Mouse (Mus musculus) limb, embryonic 14.5 days (tissue): ENCODE data around the gene Oprm1. TPM values are rescaled to one million over a fixed set of nuclear protein-coding genes. Genes with fewer than 3 reads are reported as not detected.
"Not testable (repeated sequence)": the region's sequence is repeated elsewhere in the genome, so short reads cannot be mapped to it uniquely, and the experiment has no call there.

Source experiments
- ATAC-seq: fragments of 200-750 bp; cut with Nextera tagmentation; 2 replicates; pipeline ENCODE4 v1.8.0; 2017; ENCODE audit warnings: low read depth, moderate number of reproducible peaks, moderate TSS enrichment; ENCODE audit not compliant: low FRiP score
- DNase-seq: peaks from one replicate; pipeline ENCODE4 v3.0.0-alpha.2; 2015; ENCODE audit warnings: low spot score
- H3K27ac ChIP-seq: fragments of 300-500 bp; sonication (generic); replicated peaks from 2 replicates; pipeline ENCODE4 v1.5.1; 2014; ENCODE audit warnings: low read depth, mild to moderate bottlenecking, low read length, moderate library complexity, mixed read lengths
- H3K27me3 ChIP-seq: fragments of 300-500 bp; sonication (generic); 2 replicates; pipeline ENCODE4 v1.6.1; 2014; ENCODE audit warnings: low read length, mixed read lengths; ENCODE audit not compliant: control insufficient read depth, insufficient read depth
- H3K36me3 ChIP-seq: fragments of 300-500 bp; sonication (generic); 2 replicates; pipeline ENCODE4 v1.6.1; 2014; ENCODE audit warnings: mild to moderate bottlenecking, low read length, moderate library complexity, mixed read lengths; ENCODE audit not compliant: control insufficient read depth, insufficient read depth
- H3K4me1 ChIP-seq: fragments of 300-500 bp; sonication (generic); 2 replicates; pipeline ENCODE4 v1.6.1; 2014; ENCODE audit warnings: antibody characterized with exemption, low read length, mixed read lengths; ENCODE audit not compliant: control insufficient read depth, insufficient read depth
- H3K4me2 ChIP-seq: fragments of 300-500 bp; sonication (generic); replicated peaks from 2 replicates; pipeline ENCODE4 v1.6.1; 2014; ENCODE audit warnings: low read depth, mild to moderate bottlenecking, low read length, moderate library complexity; ENCODE audit not compliant: severe bottlenecking
- H3K4me3 ChIP-seq: fragments of 300-500 bp; sonication (generic); replicated peaks from 2 replicates; pipeline ENCODE4 v1.5.1; 2014; ENCODE audit warnings: low read length
- H3K9ac ChIP-seq: fragments of 300-500 bp; sonication (generic); 2 replicates; pipeline ENCODE4 v1.6.1; 2014; ENCODE audit warnings: mild to moderate bottlenecking, low read depth, low read length, moderate library complexity; ENCODE audit not compliant: severe bottlenecking
- H3K9me3 ChIP-seq: fragments of 300-500 bp; sonication (generic); 2 replicates; pipeline ENCODE4 v1.6.1; 2016; ENCODE audit warnings: low read length; ENCODE audit not compliant: control insufficient read depth
- POLR2A ChIP-seq: fragments of 200-500 bp; IDR thresholded peaks from 2 replicates; pipeline ENCODE4 v1.8.0; 2012; ENCODE audit warnings: inconsistent platforms, mild to moderate bottlenecking, moderate library complexity, borderline replicate concordance; ENCODE audit not compliant: insufficient read depth, insufficient read length; ENCODE audit errors: extremely low read depth
- WGBS: fragments of 180-500 bp; shearing (Covaris S2); extraction: QIAGEN DNeasy Blood & Tissue Kit; methylation state at CpG from one replicate; pipeline ENCODE4 v1.1.7; 2014; 5-methylcytosine and 5-hydroxymethylcytosine counted together
- polyA plus RNA-seq, 2 experiments: library from polyadenylated mRNA; depleted of rRNA in 1 of 2; stranded (reverse) in 1 of 2; unstranded in 1 of 2; fragments of >200 nt; fragmentation: Nextera tagmentation in 1 of 2; extraction: Ambion mirVana in 1 of 2; gene quantifications; 2 replicates each; pipeline versions ENCODE4 v1.2.1 to v1.2.3; 2012 to 2014

Oprm1 gene
- polyA plus RNA-seq, 2 experiments: not detected

DNA sequence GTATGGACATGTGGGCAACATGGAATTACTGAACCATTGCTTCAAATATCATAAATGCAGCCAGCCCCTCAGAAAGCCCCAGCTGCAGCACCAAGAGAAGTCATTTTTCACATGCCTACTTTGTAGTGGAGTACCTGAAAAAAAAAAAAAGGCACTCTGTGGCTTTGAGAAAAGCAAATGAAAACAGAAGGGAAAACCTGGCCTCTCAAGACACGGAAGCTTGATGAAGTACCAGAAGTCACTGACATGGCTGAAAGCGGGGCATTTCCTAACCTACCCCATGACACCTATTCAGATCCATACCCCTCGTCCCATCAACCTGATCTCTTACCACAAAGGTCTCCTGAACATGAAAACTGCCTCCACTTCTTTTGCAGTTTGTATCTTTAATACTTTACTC lies 238.6 kb downstream of the Oprm1 start:
- Histone ChIP-seq H3K9me3 (no peaks in the 10 kb centered on the region), H3K4me3 (no peak overlapping the region), H3K4me2 (no peak overlapping the region), H3K4me1 (no peaks in the 10 kb centered on the region), H3K9ac (no peak overlapping the region), H3K27me3 (no peaks in the 10 kb centered on the region), H3K27ac (no peak overlapping the region), H3K36me3 (no peaks in the 10 kb centered on the region)
- 74% methylated on average over 3 of the region's 3 CpGs for WGBS
- no peak for TF ChIP-seq POLR2A
- DNase-seq (no peak), ATAC-seq (no peak)

GRCm38 (mm10) chr10:6998576-6999250 lies 240.4 kb downstream of the Oprm1 start:
- WGBS: 84% methylated on average over 4 of the region's 4 CpGs
- no peak for ATAC-seq
- TF ChIP-seq POLR2A: no peak

GRCm38 (mm10) chr10:6999355-6999754 lies 241.0 kb downstream of the Oprm1 start:
- no peak for ATAC-seq

More at GRCm38 (mm10) chr10:6998576-6999250, 240.4 kb downstream of the Oprm1 start:
- Histone ChIP-seq H3K4me3 (no peak overlapping the region), H3K4me2 (no peak overlapping the region), H3K27ac (no peak overlapping the region), H3K27me3 (no peaks in the 10 kb centered on the region), H3K9me3 (no peaks in the 10 kb centered on the region), H3K36me3 (no peaks in the 10 kb centered on the region), H3K9ac (no peak overlapping the region), H3K4me1 (no peaks in the 10 kb centered on the region)
- no peak for DNase-seq

GRCm38 (mm10) chr10:7003898-7004297 lies 245.6 kb downstream of the Oprm1 start:
- not testable (repeated sequence) for H3K4me3 ChIP-seq, H3K9me3 ChIP-seq, H3K27me3 ChIP-seq, H3K36me3 ChIP-seq, H3K4me1 ChIP-seq, H3K9ac ChIP-seq, ATAC-seq, H3K27ac ChIP-seq, DNase-seq, H3K4me2 ChIP-seq

More at GRCm38 (mm10) chr10:6999355-6999754, 241.0 kb downstream of the Oprm1 start:
- 70% methylated on average over 3 of the region's 3 CpGs for WGBS
- Histone ChIP-seq H3K36me3 (no peaks in the 10 kb centered on the region), H3K4me3 (no peak overlapping the region), H3K9ac (no peak overlapping the region), H3K27ac (no peak overlapping the region), H3K27me3 (no peaks in the 10 kb centered on the region), H3K9me3 (no peaks in the 10 kb centered on the region), H3K4me1 (no peaks in the 10 kb centered on the region), H3K4me2 (no peak overlapping the region)
- DNase-seq: no peak
- TF ChIP-seq POLR2A: no peak

- Histone ChIP-seq H3K27ac (no peak overlapping the region), H3K4me2 (no peak overlapping the region), H3K9ac (no peak overlapping the region), H3K36me3 (no peaks in the 10 kb centered on the region), H3K4me1 (no peaks in the 10 kb centered on the region), H3K9me3 (no peaks in the 10 kb centered on the region), H3K27me3 (no peaks in the 10 kb centered on the region), H3K4me3 (no peak overlapping the region)
- 56% methylated on average over 5 of the region's 5 CpGs for WGBS
- TF ChIP-seq POLR2A: no peak
- ATAC-seq: no peak
- DNase-seq: no peak
Measured at GRCm38 (mm10) chr10:7004980-7005538, 246.8 kb downstream of the Oprm1 start.
